Mouse (Mus musculus) testis, adult 2 months (tissue): Measurements from ENCODE around the gene Ift81. TPM values are rescaled to one million over a fixed set of nuclear protein-coding genes. Genes with fewer than 3 reads are reported as not detected.

Experiments used
- H3K27ac ChIP-seq: fragments of 200-500 bp; 2 replicates; pipeline ENCODE4 v1.5.1; 2012; ENCODE audit warnings: low read depth, low read length; ENCODE audit not compliant: control insufficient read depth, insufficient read depth
- H3K27me3 ChIP-seq: fragments of 200-500 bp; 2 replicates; pipeline ENCODE4 v1.6.1; 2012; ENCODE audit warnings: mild to moderate bottlenecking, low read length, moderate library complexity; ENCODE audit not compliant: control insufficient read depth, insufficient read depth
- H3K36me3 ChIP-seq: fragments of 200-500 bp; 2 replicates; pipeline ENCODE4 v1.6.1; 2012; ENCODE audit warnings: mild to moderate bottlenecking, low read length; ENCODE audit not compliant: control insufficient read depth, insufficient read depth
- H3K4me1 ChIP-seq: fragments of 200-500 bp; 2 replicates; pipeline ENCODE4 v1.6.1; 2012; ENCODE audit warnings: low read length; ENCODE audit not compliant: control insufficient read depth, insufficient read depth
- H3K4me3 ChIP-seq: fragments of 200-500 bp; 2 replicates; pipeline ENCODE4 v1.5.1; 2012; ENCODE audit warnings: low read depth, mild to moderate bottlenecking, low read length, moderate library complexity, mixed read lengths; ENCODE audit not compliant: control insufficient read depth
- CTCF ChIP-seq: fragments of 200-500 bp; IDR thresholded peaks from 2 replicates; pipeline ENCODE4 v1.5.1; 2012; ENCODE audit warnings: low read depth, mild to moderate bottlenecking, inconsistent platforms, low read length, moderate library complexity; ENCODE audit not compliant: control insufficient read depth, insufficient read depth, insufficient replicate concordance
- POLR2A ChIP-seq: fragments of 200-500 bp; IDR thresholded peaks from 2 replicates; pipeline ENCODE4 v1.6.1; 2012; ENCODE audit warnings: low read depth, mild to moderate bottlenecking, inconsistent platforms, low read length, moderate library complexity; ENCODE audit not compliant: control insufficient read depth
- polyA plus RNA-seq: library from polyadenylated mRNA; depleted of rRNA; stranded (reverse); fragments of >200 nt; gene quantifications from 2 replicates; pipeline ENCODE4 v1.2.3, GENCODE M21; 2012

Ift81 gene
- polyA plus RNA-seq, 1 experiment = 30.8 TPM

- Histone ChIP-seq H3K27me3 (no peaks in the 10 kb centered on the region), H3K36me3 (peaks cover 1% of the 10 kb centered on the region), H3K4me1 (no peaks in the 10 kb centered on the region), H3K4me3 (no peak overlapping the region), H3K27ac (no peak overlapping the region)
- TF ChIP-seq POLR2A (no peak), CTCF (no peak)
Observed at GRCm38 (mm10) chr5:122604894-122605293, 9.4 kb downstream of the Ift81 start.

DNA sequence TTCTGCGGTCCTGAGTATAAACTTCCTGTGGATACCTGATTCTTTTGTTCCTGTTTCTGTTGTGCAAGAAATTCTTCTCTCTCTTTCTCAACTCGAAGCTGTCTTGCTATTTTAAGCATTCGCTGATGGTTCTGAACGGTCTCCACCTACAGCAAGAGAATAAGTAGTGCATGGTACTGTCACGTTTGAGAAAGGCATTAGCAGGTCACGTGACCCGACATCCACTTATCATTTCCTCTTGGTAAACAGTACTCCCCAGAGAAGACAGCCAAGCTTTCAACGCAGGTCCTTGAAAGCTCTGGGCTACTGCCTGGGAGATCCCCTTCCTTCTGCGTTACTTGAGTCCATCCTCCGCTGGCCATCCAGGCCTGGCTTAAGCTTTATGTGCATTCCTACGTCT lies 12.1 kb downstream of the Ift81 start:
- Histone ChIP-seq H3K27me3 (no peaks in the 10 kb centered on the region), H3K27ac (no peak overlapping the region; the same call in 1 of the 2 replicates), H3K4me1 (no peaks in the 10 kb centered on the region), H3K36me3 (peaks cover 1% of the 10 kb centered on the region), H3K4me3 (no peak overlapping the region)
- no peak for TF ChIP-seq CTCF
- TF ChIP-seq POLR2A = no peak

- Histone ChIP-seq H3K36me3 (peaks cover 4% of the 10 kb centered on the region; the same call in 1 of the 2 replicates), H3K4me3 (no peak overlapping the region), H3K27me3 (no peaks in the 10 kb centered on the region), H3K4me1 (no peaks in the 10 kb centered on the region; the same call in 1 of the 2 replicates), H3K27ac (no peak overlapping the region)
- TF ChIP-seq CTCF = no peak
- no peak for TF ChIP-seq POLR2A
Observed at GRCm38 (mm10) chr5:122595470-122595869, 18.8 kb downstream of the Ift81 start.

DNA sequence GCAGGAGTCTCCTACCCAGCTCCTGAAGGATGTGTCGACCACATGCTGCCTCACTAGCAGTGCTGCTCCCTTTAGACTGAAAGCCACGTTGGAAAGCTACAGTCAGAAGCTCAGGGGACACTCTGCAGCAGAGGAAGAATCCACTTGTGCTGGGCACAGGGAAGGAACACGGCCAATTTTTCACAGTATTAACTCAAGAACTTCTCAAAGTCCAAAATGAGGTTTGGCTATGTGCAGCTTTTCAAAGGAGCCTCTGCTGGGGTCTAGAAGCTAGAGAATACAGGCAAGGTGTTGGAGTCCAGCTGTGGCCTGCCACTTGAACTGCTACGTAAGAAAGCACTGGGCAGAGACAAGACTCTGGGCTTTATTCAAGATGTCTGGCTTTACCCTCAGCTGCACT lies 24.4 kb downstream of the Ift81 start:
- Histone ChIP-seq H3K36me3 (peaks cover 4% of the 10 kb centered on the region; the same call in 1 of the 2 replicates), H3K27me3 (no peaks in the 10 kb centered on the region), H3K4me1 (no peaks in the 10 kb centered on the region; the same call in 1 of the 2 replicates), H3K27ac (no peak overlapping the region), H3K4me3 (no peak overlapping the region)
- no peak for TF ChIP-seq POLR2A
- TF ChIP-seq CTCF = no peak

DNA sequence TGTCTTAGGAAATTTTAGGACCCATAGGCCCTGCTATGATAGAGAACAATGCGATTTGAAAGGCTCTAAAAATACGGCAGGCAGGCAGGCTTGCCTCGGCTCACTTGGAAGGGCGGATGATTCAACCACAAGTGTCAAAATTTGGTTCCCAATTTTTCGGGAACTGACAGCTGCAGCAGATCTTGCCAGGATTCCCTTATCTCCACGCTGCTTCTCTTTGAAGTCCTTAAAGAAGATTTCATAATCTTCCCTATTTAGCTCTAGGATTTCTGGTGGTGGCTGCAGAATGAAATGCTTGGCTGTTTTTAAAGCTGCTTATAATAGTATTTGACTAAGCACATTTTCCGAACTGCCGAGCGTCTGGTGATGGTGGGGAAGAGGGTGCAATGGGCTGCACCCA lies 28.8 kb downstream of the Ift81 start:
- Histone ChIP-seq H3K27me3 (no peaks in the 10 kb centered on the region), H3K36me3 (no peaks in the 10 kb centered on the region), H3K27ac (no peak overlapping the region), H3K4me3 (no peak overlapping the region), H3K4me1 (no peaks in the 10 kb centered on the region)
- TF ChIP-seq POLR2A = no peak
- TF ChIP-seq CTCF = no peak

DNA sequence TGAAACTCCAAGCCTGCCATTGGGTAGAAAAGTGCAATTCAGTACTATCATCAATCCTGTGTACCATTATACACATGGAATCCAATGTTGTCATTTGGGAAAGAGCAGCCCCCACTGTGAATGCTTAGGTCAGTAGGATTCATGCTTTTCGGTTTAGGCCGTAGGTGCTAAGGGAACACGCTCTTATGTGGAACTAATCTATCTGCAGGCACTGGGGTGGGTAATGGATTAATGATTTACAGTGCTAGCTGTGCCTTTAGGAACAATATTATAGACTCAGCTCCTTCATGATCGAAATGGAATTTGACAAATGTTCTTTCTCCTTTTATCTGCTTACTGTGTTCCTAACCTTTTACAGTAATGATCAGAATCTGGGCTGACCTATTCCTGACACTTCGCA lies 30.2 kb downstream of the Ift81 start:
- no peak overlapping the region for H3K27ac ChIP-seq
- no peak overlapping the region for H3K4me3 ChIP-seq
- no peaks in the 10 kb centered on the region for H3K27me3 ChIP-seq
- no peak for TF ChIP-seq POLR2A
- no peak for TF ChIP-seq CTCF
- peaks cover 1% of the 10 kb centered on the region; the same call in 1 of the 2 replicates for H3K36me3 ChIP-seq
- no peaks in the 10 kb centered on the region; the same call in 1 of the 2 replicates for H3K4me1 ChIP-seq

- Histone ChIP-seq H3K27ac (no peak overlapping the region), H3K27me3 (no peaks in the 10 kb centered on the region), H3K36me3 (peaks cover 1% of the 10 kb centered on the region; the same call in 1 of the 2 replicates), H3K4me3 (no peak overlapping the region), H3K4me1 (no peaks in the 10 kb centered on the region; the same call in 1 of the 2 replicates)
- TF ChIP-seq POLR2A (no peak), CTCF (no peak)
Observed at GRCm38 (mm10) chr5:122576683-122577329, 37.5 kb downstream of the Ift81 start.
